Mouse (Mus musculus): ENCODE measurements around the gene Mast2.

GRCm38 (mm10) chr4:116317575-116317974 lies 146.4 kb downstream of the Mast2 start:
- TF ChIP-seq CTCF (conservative IDR thresholded peaks at IDR 0.05 in 1 of 2, IDR thresholded peaks at IDR 0.05 in 1 of 2; ENCODE audit: low read depth in 2 of 2, low read length in 2 of 2) (no peak), POLR2AphosphoS2 (IDR thresholded peaks at IDR 0.05; ENCODE audit: low read depth, low read length) (no peak), CHD2 (IDR thresholded peaks at IDR 0.05; ENCODE audit: low read length) (no peak), SMC3 (IDR thresholded peaks at IDR 0.05; ENCODE audit: low read depth, low read length) (no peak), POLR2A (IDR thresholded peaks at IDR 0.05; ENCODE audit: low read depth, low read length) (no peak), RCOR1 (conservative IDR thresholded peaks at IDR 0.05; ENCODE audit: low read depth, low read length) (no peak), TBP (conservative IDR thresholded peaks at IDR 0.05; ENCODE audit: low read depth, low read length) (no peak), TCF12 (IDR thresholded peaks at IDR 0.05; ENCODE audit: low read depth, low read length) (no peak), USF2 (conservative IDR thresholded peaks at IDR 0.05; ENCODE audit: low read depth, low read length) (no peak)

All from CH12.LX (cell line).